16 mouse cellular contexts compared by ENCODE assay signal in genomic region chr1:75512550-75512949, GRCm38 (mm10). TPM values are rescaled to one million over a fixed set of nuclear protein-coding genes. Genes with fewer than 3 reads are reported as not detected.
"Had no signal": no experiment of that assay in that cellular context is flagged by ENCODE, and none has a peak within 500 bp of the region (broad histone marks: within the 10 kb centered on the region; RNA-seq: fewer than 3 reads in every experiment).

No protein-coding gene starts in this region.

- DNase-seq: kidney, postnatal 25 days; lung, adult 2 months; lung, postnatal 36 days; retina, postnatal 1 day; thymus, adult 2 months; thymus, postnatal 25 days had no signal

- H3K27me3 ChIP-seq: stomach, embryonic 15.5 days had no signal

- H3K36me3 ChIP-seq: limb, embryonic 10.5 days; liver, embryonic 15.5 days; midbrain, embryonic 10.5 days; neural tube, embryonic 13.5 days; stomach, embryonic 15.5 days had no signal

- H3K4me3 ChIP-seq: left cerebral cortex, adult 2 months; limb, embryonic 10.5 days; liver, embryonic 15.5 days; midbrain, embryonic 10.5 days; neural tube, embryonic 13.5 days; stomach, embryonic 15.5 days had no signal

- H3K9me3 ChIP-seq: limb, embryonic 10.5 days; liver, embryonic 15.5 days; midbrain, embryonic 10.5 days; neural tube, embryonic 13.5 days; stomach, embryonic 15.5 days had no signal

- H3K27ac ChIP-seq: left cerebral cortex, adult 2 months; liver, embryonic 15.5 days; neural tube, embryonic 13.5 days had no signal

- H3K4me2 ChIP-seq: liver, embryonic 11.5 days; liver, embryonic 15.5 days; neural tube, embryonic 13.5 days; stomach, embryonic 15.5 days had no signal

- ATAC-seq: lung, postnatal 0 days; midbrain, embryonic 16.5 days had no signal

- H3K9ac ChIP-seq: liver, embryonic 15.5 days; neural tube, embryonic 13.5 days; stomach, embryonic 15.5 days had no signal

RNA-seq across cellular contexts. Expression of gene Inha, which starts 5.7 kb away (rescaled TPM):
- total RNA-seq: megakaryocyte, adult 5-6 weeks had no signal

RNA-seq across cellular contexts. Expression of gene Obsl1, which starts 6.3 kb away (rescaled TPM):
- total RNA-seq: megakaryocyte, adult 5-6 weeks had no signal
